Mouse (Mus musculus) cortical plate, adult 2 months (tissue): ENCODE data around the gene Sh2d3c.

Experiments used
- CTCF ChIP-seq: fragments of 200-500 bp; IDR thresholded peaks from 2 replicates; pipeline ENCODE4 v1.5.1; 2011; ENCODE audit warnings: mild to moderate bottlenecking, control low read depth, low read length; ENCODE audit not compliant: insufficient read depth; ENCODE audit errors: extremely low read depth
- POLR2A ChIP-seq: fragments of 200-500 bp; IDR thresholded peaks from 2 replicates; pipeline ENCODE4 v1.6.1; 2011; ENCODE audit warnings: mild to moderate bottlenecking, low read length, control low read depth; ENCODE audit not compliant: insufficient read depth; ENCODE audit errors: extremely low read depth

- TF ChIP-seq CTCF (no peak), POLR2A (no peak)
Measured at GRCm38 (mm10) chr2:32691041-32691440, 29.8 kb upstream of the Sh2d3c start.
